ENCODE assay signal across 21 mouse cellular contexts in genomic region chr14:105391430-105391829, GRCm38 (mm10).
A peak's percentile ranks its signal among the peaks of the same experiment; 100 is the strongest.
DNase-seq lines count a peak whose midpoint lies in the region; ATAC-seq and TF ChIP-seq lines count a peak whose summit lies in the region.
"Had no signal": no experiment of that assay in that cellular context is flagged by ENCODE, and none has a peak within 500 bp of the region (broad histone marks: within the 10 kb centered on the region; RNA-seq: fewer than 3 reads in every experiment).

No protein-coding gene starts in this region.

- H3K36me3 ChIP-seq in heart, embryonic 12.5 days, result no peaks in the 10 kb centered on the region
- no peaks in the 10 kb centered on the region for H3K36me3 ChIP-seq in liver, embryonic 13.5 days
- no peaks in the 10 kb centered on the region for H3K36me3 ChIP-seq in lung, embryonic 15.5 days
- no peaks in the 10 kb centered on the region for H3K36me3 ChIP-seq in limb, embryonic 14.5 days (ENCODE audit: control insufficient read depth, insufficient read depth, low read length)
- H3K36me3 ChIP-seq: embryonic facial prominence, embryonic 13.5 days; forebrain, embryonic 12.5 days; hindbrain, embryonic 10.5 days had no signal

- no peak for ATAC-seq in heart, embryonic 12.5 days (ENCODE audit: insufficient number of reproducible peaks, low FRiP score)
- no peak for ATAC-seq in liver, embryonic 13.5 days (ENCODE audit: low read depth)
- no peak; the same call in 1 of the 2 replicates for ATAC-seq in lung, embryonic 15.5 days (ENCODE audit: borderline replicate concordance, extremely low read depth, low FRiP score, low TSS enrichment)
- peak; percentile 67; the same call in 1 of the 2 replicates for ATAC-seq in limb, embryonic 14.5 days (ENCODE audit: low FRiP score, low read depth)
- ATAC-seq: activated CD4-positive, CD25-positive, alpha-beta regulatory T cell, adult 4 months; forebrain, embryonic 16.5 days; Patski had no signal

- WGBS in heart, embryonic 12.5 days, result 52% methylated on average over 11 of the region's 11 CpGs
- WGBS in liver, embryonic 13.5 days (ENCODE audit: insufficient replicate concordance), result 67% methylated on average over 11 of the region's 11 CpGs
- 61% methylated on average over 11 of the region's 11 CpGs for WGBS in lung, embryonic 15.5 days
- WGBS in limb, embryonic 14.5 days, result 65% methylated on average over 11 of the region's 11 CpGs

- H3K4me2 ChIP-seq in heart, embryonic 12.5 days, result 0 out of 2 replicates have a peak overlapping the region, but pooled peaks have one; percentile 12
- peak overlapping the region; percentile 5; the same call in 1 of the 2 replicates for H3K4me2 ChIP-seq in liver, embryonic 13.5 days
- peak overlapping the region; percentile 4; the same call in 1 of the 2 replicates for H3K4me2 ChIP-seq in lung, embryonic 15.5 days
- no peak overlapping the region for H3K4me2 ChIP-seq in limb, embryonic 14.5 days (replicated peaks; ENCODE audit: low read depth, low read length, severe bottlenecking)
- H3K4me2 ChIP-seq: embryonic facial prominence, embryonic 13.5 days; forebrain, embryonic 12.5 days; hindbrain, embryonic 14.5 days had no signal

- no peak overlapping the region for H3K9ac ChIP-seq in heart, embryonic 12.5 days
- H3K9ac ChIP-seq in liver, embryonic 13.5 days, result no peak overlapping the region
- no peak overlapping the region for H3K9ac ChIP-seq in lung, embryonic 15.5 days
- H3K9ac ChIP-seq in limb, embryonic 14.5 days (ENCODE audit: low read depth, low read length, severe bottlenecking), result no peak overlapping the region
- H3K9ac ChIP-seq: embryonic facial prominence, embryonic 13.5 days; forebrain, embryonic 12.5 days; hindbrain, embryonic 14.5 days had no signal

- no peaks in the 10 kb centered on the region for H3K27me3 ChIP-seq in heart, embryonic 12.5 days (replicated peaks)
- H3K27me3 ChIP-seq in liver, embryonic 13.5 days, result no peaks in the 10 kb centered on the region
- no peaks in the 10 kb centered on the region for H3K27me3 ChIP-seq in lung, embryonic 15.5 days
- no peaks in the 10 kb centered on the region for H3K27me3 ChIP-seq in limb, embryonic 14.5 days (ENCODE audit: control insufficient read depth, insufficient read depth, low read length)
- H3K27me3 ChIP-seq: CH12.LX, Patski had no signal

- H3K27ac ChIP-seq in heart, embryonic 12.5 days (ENCODE audit: poor library complexity, severe bottlenecking), result peak overlapping the region; percentile 53
- no peak overlapping the region for H3K27ac ChIP-seq in liver, embryonic 13.5 days
- 0 out of 2 replicates have a peak overlapping the region, but pooled peaks have one; percentile 22 for H3K27ac ChIP-seq in lung, embryonic 15.5 days
- no peak overlapping the region for H3K27ac ChIP-seq in limb, embryonic 14.5 days (replicated peaks; ENCODE audit: low read depth, low read length)
- H3K27ac ChIP-seq: embryonic facial prominence, embryonic 13.5 days; forebrain, embryonic 12.5 days; hindbrain, embryonic 10.5 days; hindbrain, embryonic 14.5 days had no signal

- no peak for TF ChIP-seq POLR2A in limb, embryonic 14.5 days (IDR thresholded peaks at IDR 0.05; ENCODE audit: borderline replicate concordance, extremely low read depth, insufficient read depth, insufficient read length)

- no peak overlapping the region for H3K4me3 ChIP-seq in heart, embryonic 12.5 days
- no peak overlapping the region for H3K4me3 ChIP-seq in liver, embryonic 13.5 days (replicated peaks)
- no peak overlapping the region for H3K4me3 ChIP-seq in lung, embryonic 15.5 days
- no peak overlapping the region for H3K4me3 ChIP-seq in limb, embryonic 14.5 days (replicated peaks; ENCODE audit: low read length)
- H3K4me3 ChIP-seq: embryonic facial prominence, embryonic 13.5 days; forebrain, embryonic 12.5 days; hindbrain, embryonic 10.5 days had no signal

- DNase-seq in heart, adult 9 months (ENCODE audit: low spot score in 2 of 2), result no peak
- no peak for DNase-seq in liver, embryonic 13.5 days
- DNase-seq in liver, result no peak
- DNase-seq in lung, postnatal 25 days (ENCODE audit: low spot score), result no peak
- no peak for DNase-seq in limb, embryonic 14.5 days (ENCODE audit: low spot score)
- DNase-seq: adrenal gland, postnatal 14 days; cerebellum, adult 18-20 months; cerebellum, adult 9-11 months; cerebellum, postnatal 36 days; gastrocnemius, postnatal 10 days; heart, postnatal 10 days had no signal

- H3K9me3 ChIP-seq in heart, embryonic 12.5 days (replicated peaks), result no peaks in the 10 kb centered on the region
- H3K9me3 ChIP-seq in liver, embryonic 13.5 days (replicated peaks), result no peaks in the 10 kb centered on the region
- H3K9me3 ChIP-seq in lung, embryonic 15.5 days, result no peaks in the 10 kb centered on the region
- no peaks in the 10 kb centered on the region for H3K9me3 ChIP-seq in limb, embryonic 14.5 days (ENCODE audit: control insufficient read depth, low read length)
- H3K9me3 ChIP-seq: embryonic facial prominence, embryonic 13.5 days; forebrain, embryonic 12.5 days; hindbrain, embryonic 10.5 days had no signal

- peaks cover 35% of the 10 kb centered on the region for H3K4me1 ChIP-seq in heart, embryonic 12.5 days (replicated peaks)
- H3K4me1 ChIP-seq in liver, embryonic 13.5 days (replicated peaks), result no peaks in the 10 kb centered on the region
- peaks cover 12% of the 10 kb centered on the region for H3K4me1 ChIP-seq in lung, embryonic 15.5 days
- peaks cover 4% of the 10 kb centered on the region; the same call in 1 of the 2 replicates for H3K4me1 ChIP-seq in limb, embryonic 14.5 days (ENCODE audit: control insufficient read depth, insufficient read depth, low read length)
- H3K4me1 ChIP-seq: forebrain, embryonic 12.5 days; hindbrain, embryonic 10.5 days had no signal

Comparison
In these comparisons a context has a peak if more than half of its experiments do, and no peak if none do; other contexts are left out.
1. H3K27ac ChIP-seq: peak in heart, embryonic 12.5 days (single experiment) and lung, embryonic 15.5 days (single experiment); none in liver, embryonic 13.5 days (single experiment) and limb, embryonic 14.5 days (single experiment).